Mouse (Mus musculus) forelimb bud, embryonic 11.5 days (tissue): ENCODE measurements at regions not wholly inside any gene's neighbourhood (a gene's known extent, or its start where the extent isn't known, plus 50 kb on each side); places are given as distances from the start of the nearest gene placed in this dataset.
A peak's percentile ranks its signal among the peaks of the same experiment; 100 is the strongest.

Source experiments
- DNase-seq: peaks from one replicate; pipeline ENCODE4 v3.0.0-alpha.2; 2012; ENCODE audit warnings: low read depth, low spot score

DNA sequence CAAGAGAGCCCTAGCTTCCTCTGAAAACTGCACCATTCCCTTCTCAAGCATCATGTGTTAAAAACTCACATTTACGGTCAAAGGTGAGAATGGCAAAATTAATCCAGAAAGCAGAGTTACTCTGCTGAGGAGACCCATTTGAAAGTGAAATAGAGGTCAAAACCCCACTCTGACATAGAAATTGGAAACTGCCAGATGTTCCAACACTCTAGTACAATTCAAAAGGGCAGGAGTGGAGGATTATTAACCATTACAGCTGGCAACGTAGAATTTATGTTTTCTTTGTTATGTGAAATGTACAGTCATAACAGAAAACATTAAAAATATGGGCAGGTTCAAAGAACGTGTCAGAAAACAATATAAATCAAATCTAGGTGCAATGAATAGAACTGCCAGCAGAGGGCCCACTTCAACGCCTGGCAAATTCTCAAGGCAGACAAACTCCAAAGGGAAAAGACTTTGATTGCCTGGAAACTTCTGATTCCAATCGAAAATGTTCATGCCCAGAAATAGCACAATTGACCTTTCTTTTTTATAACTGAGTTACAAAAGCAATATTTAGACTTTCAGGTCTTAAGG is 54.2 kb upstream of the Rfpl4b start:
- DNase-seq = peak; percentile 75

DNA sequence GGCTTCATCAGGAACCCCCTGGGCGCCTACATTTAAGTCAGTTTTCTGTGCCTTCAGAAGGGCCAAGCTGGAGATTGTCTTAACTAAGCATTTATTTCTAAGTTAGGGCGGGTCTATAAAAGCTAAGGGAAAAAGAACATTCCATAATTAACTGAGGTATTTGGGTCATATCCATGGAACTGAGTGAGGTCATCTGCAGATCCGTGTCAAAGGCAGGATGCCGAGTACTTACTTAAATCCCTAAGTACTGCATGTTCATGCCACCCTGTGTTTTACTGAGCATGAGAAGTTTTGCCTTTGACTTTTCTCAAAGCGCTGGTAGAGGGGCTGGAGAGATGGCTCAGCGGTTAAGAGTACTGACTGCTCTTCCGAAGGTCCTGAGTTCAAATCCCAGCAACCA is 57.7 kb upstream of the Rfpl4b start:
- DNase-seq = no peak

DNA sequence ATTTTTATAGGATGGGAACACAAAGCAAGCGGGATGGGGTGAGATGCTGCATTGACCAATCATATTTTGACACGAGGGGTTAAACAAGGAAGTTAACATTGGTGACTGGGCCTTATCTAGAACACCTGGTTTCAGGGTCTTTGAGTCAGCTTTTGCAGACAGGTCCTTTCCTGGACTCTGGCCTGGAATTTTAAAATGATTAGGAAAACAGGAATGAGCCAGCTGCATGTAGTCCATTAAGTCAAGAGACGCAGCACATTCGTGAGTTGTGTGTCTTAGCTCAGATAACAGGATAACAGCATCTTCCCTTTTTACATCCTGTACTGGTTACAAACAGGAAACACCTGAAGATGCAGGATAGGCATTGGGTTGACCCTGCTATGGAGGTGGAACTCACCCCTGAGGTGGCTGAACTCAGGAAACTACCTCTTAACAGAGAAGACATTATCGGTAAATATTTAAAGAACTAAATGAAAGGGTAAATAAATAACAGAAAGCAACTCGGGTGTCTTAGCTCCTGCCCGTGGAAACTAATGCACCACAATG is 59.1 kb upstream of the Rfpl4b start:
- DNase-seq = no peak

DNA sequence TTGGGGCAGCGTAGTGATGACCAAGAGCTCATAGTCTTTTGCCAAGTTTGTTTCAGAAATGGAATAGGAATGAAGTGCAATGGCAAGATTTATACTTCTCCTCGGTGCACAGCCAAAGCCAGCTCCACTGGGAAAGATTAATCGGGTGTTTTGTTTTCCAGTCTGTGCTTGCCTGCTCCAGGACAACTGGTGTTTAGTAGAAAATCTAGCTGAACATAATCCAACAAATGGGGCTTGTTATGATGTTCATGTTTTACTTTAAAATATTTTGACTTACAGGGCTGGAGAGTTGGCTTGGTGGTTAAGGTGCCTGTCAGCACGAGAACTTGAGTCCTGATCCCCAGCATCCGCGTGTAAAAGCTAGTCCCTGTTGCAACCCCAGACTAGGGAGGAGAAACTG is 60.6 kb upstream of the Rfpl4b start:
- DNase-seq = no peak

DNA sequence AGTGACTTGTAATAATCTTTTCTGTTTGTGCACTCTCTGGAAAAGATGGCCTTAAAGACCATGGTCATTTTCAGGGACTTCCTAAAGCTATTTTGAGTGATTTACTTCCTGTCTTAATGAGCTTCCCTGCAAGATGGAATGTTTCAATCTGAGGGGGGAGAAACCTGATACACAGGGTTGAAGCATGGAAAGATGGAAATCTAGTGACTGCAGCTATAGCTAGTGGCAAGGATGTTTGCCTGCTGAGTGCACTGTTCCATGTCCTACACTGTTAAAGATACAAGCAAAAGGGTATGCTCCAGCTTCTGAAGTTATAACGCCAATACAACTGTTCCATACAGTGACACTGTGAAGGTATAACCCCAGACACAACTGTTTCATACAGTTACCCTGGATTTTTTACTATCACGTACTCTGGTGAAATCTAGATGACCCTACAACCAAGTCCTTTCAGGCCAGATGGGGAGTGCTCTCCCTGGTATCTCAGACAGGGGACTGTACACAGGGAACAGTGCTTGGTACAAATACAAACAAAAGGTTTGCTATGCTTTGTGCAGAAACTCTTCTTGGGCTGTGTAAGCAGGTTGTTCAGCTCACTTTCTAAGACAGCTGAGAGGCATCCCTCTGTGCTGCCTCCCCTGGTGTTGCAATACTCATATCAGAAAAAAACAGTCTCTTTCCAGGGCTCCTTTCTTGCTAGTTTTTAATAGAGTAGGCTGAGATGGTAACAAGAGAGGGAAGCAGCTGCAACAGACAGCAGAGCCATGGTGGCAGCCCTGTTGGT is 62.4 kb upstream of the Rfpl4b start:
- DNase-seq = no peak

DNA sequence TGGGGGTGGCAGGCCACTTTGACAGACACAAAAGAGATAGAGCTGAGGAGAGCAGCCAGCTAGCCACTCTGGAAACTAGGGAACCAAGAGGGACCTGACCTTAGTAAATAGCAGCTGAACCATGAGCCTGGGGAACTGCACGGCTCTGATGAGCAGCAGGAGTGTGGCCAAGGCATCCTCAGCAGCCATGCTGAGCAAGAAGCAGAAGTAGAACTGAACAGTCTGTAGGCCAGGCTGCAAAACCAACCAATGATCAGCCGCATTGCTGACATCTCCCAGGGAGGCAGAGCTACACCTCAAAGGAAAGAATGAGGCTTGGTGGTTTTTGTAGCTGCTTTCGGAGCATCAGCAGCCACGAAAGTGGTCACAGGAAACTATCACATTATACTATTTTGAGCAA is 63.1 kb upstream of the Rfpl4b start:
- DNase-seq = no peak

DNA sequence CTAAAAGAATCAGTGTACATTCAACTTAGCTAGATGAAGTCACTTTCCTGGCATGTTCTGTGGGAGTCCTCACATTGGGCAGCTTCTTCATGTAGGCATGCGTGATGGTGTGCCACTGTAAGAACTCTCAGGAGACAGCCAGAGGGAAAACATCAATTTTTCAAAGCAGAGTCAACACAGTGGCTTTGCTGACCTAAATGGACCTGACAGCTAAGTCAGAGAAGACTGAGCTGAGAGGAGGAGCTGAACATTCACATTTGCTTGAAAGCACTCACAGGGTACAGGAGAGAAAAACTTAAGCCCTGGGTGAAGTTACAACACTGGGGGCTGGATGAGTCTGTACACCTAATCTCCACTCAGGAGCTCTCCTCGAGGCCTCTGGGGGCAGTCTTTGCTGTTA is 64.9 kb upstream of the Rfpl4b start:
- no peak for DNase-seq

DNA sequence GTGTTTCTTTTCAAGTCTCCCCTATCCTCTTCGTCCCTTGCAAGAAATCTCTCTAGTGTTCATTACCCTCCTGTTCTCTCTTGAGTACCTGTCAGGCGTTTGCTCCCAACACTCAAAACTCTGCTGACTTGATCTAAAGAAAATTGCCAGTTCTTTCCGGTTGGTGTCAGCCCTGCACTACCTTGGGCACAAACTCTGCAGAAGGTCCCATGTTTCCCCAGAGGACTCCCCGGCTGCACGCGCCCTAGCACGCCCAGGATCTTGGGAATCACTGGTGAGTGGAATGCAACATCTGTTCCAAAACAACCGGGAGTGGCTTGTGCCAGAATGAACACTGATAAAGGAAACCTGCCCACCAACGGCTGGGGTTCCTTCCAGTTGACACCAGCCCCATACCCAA is 66.3 kb upstream of the Rfpl4b start:
- DNase-seq = no peak

DNA sequence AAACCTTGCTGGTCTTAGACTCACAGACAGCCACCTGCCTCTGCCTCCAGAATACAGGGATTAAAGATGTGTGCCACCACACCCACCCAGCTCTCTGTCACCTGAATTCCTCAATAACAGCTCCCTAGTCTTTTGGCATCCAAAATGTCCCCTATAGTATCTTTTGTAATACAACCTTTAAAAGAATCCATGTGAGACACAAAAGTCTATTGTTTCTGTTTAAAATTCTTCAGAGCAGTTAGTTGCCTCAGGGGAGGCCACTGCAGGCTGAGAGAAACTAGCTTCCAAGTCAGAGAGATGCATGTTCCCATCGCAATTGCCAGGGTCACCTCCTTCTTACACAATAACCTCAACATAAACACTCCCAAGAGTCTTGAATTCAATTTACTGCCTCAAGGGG is 70.6 kb upstream of the Lama4 start:
- no peak for DNase-seq

DNA sequence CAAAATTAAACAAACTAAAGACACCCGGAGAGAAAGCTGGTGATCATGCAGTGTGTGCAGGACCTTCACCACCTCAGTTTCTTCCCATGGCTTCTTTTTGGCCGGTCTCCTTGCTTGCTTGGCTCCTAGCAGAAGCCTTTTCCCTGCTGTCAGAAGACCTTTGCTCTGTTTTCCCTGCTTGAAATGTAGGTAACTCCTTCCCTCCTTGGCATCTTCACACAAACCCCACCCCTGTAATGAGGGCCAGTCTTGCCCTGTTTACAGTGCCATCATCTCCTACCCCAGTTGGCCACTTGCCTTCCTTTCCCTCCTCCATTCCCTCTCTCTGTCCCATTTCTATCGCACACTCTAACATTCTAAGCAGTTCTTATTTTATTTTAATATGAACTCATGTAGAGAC is 69.7 kb upstream of the Lama4 start:
- DNase-seq = no peak

DNA sequence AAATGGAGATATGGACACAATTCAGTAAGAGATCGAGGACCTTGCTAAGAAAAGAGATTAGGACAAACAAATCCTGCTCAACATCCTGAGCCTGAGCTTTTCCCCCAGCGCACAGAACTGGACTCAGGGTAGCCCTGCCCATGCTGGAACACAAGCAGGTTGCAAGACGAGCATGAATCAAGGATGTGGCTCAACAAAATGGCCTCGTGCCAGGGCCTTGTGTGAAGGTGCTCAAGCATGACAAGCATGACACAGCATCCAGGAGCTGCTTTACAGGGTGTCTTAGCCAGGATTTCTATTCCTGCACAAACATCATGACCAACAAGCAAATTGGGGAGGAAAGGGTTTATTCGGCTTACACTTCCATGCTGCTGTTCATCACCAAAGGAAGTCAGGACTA is 67.7 kb upstream of the Lama4 start:
- DNase-seq = no peak

DNA sequence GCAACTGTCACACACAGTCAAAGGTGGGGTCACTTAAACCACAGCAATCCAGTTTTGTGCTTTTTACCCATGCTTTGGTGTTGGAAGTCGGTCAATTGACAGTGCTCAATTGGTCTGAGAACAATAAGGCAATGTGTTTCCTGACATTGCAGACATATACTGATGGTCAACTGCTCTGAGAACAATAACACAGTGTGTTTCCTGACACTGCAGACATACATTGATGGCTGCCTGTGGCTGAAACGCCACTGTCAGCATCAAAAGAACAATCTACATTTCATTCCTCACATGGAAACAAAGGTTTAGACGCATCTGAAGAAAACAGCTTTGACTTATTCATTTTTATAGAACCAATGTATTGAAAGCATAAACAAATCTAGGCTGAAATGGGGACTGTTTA is 59.2 kb upstream of the Lama4 start:
- no peak for DNase-seq

DNA sequence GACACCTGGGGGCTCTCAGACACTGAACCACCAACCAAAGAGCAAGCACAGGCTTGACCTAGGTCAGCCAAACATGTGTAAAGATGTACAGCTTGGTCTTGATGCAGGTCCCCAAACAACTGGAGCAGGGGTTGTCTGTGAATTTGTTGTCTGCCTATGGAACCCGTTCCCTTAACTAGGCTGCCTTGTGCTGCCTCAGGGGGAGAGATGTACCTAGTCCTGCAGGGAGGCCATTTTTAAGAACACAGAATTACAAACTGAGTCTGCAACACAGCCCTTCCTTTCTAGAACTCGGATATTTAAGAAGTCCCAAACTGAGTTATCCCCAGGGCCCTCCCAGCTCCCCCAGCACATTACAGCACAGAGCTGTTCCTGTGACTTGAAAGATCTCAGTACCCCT is 57.5 kb upstream of the Lama4 start:
- no peak for DNase-seq

DNA sequence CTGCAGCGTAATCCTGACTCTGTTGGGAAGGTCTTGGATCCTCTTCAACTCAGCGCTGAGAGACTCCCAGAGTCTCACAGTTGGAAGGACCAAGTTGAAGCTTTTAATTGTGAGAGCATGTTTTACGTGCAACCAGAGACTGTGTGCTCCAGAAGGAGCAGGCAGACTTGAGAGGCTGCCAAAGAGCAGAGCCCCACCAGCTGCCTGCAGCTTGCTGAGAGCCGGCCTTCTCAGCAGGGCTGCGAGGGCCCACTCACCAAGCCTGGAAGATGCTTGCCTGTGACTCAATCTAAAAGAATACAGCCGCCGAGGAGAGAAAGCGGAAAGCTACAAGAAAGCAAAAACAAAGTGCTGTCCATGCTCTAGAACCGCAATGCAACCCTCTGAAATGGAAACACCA is 57.0 kb upstream of the Lama4 start:
- DNase-seq = no peak

DNA sequence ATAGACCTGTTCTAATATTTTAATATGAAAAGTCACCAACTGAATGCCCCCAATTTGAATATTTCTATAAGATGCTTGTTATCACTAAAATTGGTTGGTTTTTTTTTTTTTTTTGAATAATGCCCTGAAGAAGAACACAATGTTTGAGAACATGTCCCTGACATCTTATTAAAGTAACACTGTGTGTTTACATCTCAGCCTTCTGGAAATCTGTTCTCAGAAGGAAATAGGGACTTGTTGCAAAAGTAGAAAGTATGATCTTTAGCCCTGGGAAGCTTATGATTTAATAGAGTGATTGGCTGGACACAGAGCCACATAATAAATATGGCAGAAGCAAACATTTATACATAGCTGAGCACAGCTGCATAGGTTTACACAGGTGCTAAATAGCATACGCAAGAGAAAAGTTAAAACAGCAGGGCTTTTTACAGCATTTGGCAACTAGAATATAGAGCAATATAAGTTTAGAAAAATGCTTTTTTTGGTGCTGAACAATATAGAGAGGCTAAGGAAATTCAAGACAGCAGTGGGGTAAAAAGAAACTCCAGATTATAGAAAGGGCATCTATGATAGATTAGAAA is 56.1 kb upstream of the Lama4 start:
- no peak for DNase-seq

DNA sequence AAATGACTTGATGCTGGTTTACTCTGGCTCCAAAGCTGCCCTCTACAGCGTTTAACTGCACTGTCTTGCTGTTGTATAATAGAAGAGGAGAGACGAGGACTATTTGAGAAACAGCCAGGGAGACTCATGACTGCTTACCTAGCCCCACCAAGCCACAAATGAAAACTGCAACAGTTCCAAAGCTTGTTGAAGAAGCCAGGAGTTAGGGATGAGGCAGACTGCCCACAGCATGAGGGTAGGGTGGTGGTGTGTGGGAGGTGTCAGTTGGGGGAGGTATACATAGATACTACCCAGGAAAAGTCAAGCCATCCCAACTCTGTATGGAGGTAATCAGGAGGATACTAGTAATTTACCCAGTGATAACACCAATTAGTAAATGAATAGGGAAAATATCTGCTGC is 55.5 kb upstream of the Lama4 start:
- DNase-seq = no peak

DNA sequence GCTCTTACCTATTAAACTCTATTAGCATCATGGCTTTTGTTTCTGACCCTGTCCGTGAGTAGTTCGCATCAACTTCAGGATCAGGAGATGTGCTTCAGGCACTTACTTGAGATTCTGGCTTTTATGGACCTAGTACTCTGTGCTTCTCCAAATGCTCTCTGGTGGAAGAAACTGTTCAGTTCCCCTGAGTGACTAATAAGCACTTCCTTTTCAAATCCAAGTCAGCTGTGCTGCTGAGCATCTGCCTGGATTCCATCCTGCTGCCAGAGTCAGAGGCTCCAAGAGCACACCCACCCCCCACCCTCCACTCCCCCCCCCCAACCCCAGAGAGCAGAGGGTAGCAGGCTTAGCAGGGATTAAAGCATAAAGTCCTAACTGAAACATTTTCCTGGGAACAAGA is 52.3 kb upstream of the Lama4 start:
- DNase-seq = no peak
